Mouse (Mus musculus) midbrain, embryonic 15.5 days (tissue): Measurements from ENCODE around the gene Nfya. TPM values are rescaled to one million over a fixed set of nuclear protein-coding genes. Genes with fewer than 3 reads are reported as not detected.

Experiments used
- ATAC-seq: fragments of 200-750 bp; cut with Nextera tagmentation; replicated peaks from 2 replicates; pipeline ENCODE4 v1.8.0; 2017; ENCODE audit warnings: moderate TSS enrichment
- H3K27ac ChIP-seq: fragments of 300-500 bp; sonication (generic); 2 replicates; pipeline ENCODE4 v1.5.1; 2015; ENCODE audit warnings: mild to moderate bottlenecking, inconsistent platforms
- H3K27me3 ChIP-seq: fragments of 300-500 bp; sonication (generic); replicated peaks from 2 replicates; pipeline ENCODE4 v1.6.1; 2015; ENCODE audit warnings: inconsistent platforms
- H3K36me3 ChIP-seq: fragments of 300-500 bp; sonication (generic); replicated peaks from 2 replicates; pipeline ENCODE4 v1.6.1; 2015; ENCODE audit warnings: inconsistent platforms
- H3K4me1 ChIP-seq: fragments of 300-500 bp; sonication (generic); 2 replicates; pipeline ENCODE4 v1.6.1; 2015; ENCODE audit warnings: inconsistent platforms
- H3K4me2 ChIP-seq: fragments of 300-500 bp; sonication (generic); 2 replicates; pipeline ENCODE4 v1.6.1; 2015; ENCODE audit warnings: inconsistent platforms, mild to moderate bottlenecking, moderate library complexity
- H3K4me3 ChIP-seq: fragments of 300-500 bp; sonication (generic); 2 replicates; pipeline ENCODE4 v1.5.1; 2015; ENCODE audit warnings: mild to moderate bottlenecking, inconsistent platforms
- H3K9ac ChIP-seq: fragments of 300-500 bp; sonication (generic); 2 replicates; pipeline ENCODE4 v1.6.1; 2015; ENCODE audit warnings: mild to moderate bottlenecking, inconsistent platforms
- H3K9me3 ChIP-seq: fragments of 300-500 bp; sonication (generic); 2 replicates; pipeline ENCODE4 v1.6.1; 2016; ENCODE audit warnings: inconsistent platforms
- WGBS: fragments of 180-500 bp; shearing (Covaris S2); methylation state at CpG from one replicate; pipeline ENCODE4 v1.1.7; 2015; ENCODE audit warnings: mixed read lengths; 5-methylcytosine and 5-hydroxymethylcytosine counted together
- polyA plus RNA-seq: library from polyadenylated mRNA; unstranded; fragments of >200 nt; fragmentation: Nextera tagmentation; extraction: Ambion mirVana; gene quantifications from 2 replicates; pipeline ENCODE4 v1.2.1, GENCODE M21; 2015

Nfya gene
- 12.2 and 12.3 TPM in 2 replicates for polyA plus RNA-seq

- peak within 1 kb of the TSS; percentile 77 for H3K4me2 ChIP-seq
- no peaks in the 10 kb centered on the region for H3K27me3 ChIP-seq
- H3K4me1 ChIP-seq = peaks cover 34% of the 10 kb centered on the region
- peak within 1 kb of the TSS; percentile 99 for H3K27ac ChIP-seq
- no peaks in the 10 kb centered on the region for H3K36me3 ChIP-seq
- H3K4me3 ChIP-seq = peak within 1 kb of the TSS; percentile 84
- H3K9me3 ChIP-seq = no peaks in the 10 kb centered on the region
- ATAC-seq = peak; percentile 97
- peak within 1 kb of the TSS; percentile 97 for H3K9ac ChIP-seq
- under 1% methylated on average over 84 of the region's 84 CpGs for WGBS
Observed at GRCm38 (mm10) chr17:48409380-48410298, at the start of gene Nfya, which contains the start of gene Oard1. Nfya (minus strand) TSS chr17:48409906. Oard1 (plus strand) TSS chr17:48410014.

DNA sequence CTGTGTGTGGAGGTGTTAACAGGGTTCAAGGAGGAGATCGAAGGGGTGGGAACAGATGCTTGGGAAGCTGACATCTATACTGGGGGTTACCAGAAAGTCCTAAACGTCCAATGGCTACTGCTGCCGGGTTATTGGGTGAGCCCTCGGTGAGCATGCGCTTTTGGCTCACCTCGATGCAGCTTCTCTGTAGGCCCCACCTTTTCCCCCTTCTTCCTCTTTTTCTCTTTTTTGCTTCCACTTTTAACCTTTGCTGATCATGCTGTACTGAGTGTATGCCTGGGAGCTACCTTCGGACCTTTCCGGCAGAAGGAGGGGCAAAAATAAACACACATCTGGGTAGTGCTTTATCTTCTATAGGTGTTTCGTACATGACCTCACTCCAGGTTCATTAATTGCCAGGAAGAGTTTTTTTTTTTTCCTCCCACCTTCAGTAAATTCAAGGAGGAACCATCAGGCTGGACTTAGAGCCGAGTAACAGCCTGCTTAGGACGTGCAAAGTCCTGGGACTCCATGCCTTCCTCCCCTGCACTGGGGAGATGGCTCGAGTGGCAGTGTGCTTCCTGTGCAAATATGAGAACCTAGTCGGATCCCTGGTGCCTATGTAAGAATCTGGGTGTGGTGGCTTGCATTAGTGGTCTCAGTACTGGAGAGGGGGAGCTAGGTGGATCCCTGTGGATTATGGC is 48.4 kb upstream of the Nfya start:
- no peak overlapping the region for H3K27ac ChIP-seq
- no peaks in the 10 kb centered on the region for H3K27me3 ChIP-seq
- H3K4me3 ChIP-seq = no peak overlapping the region
- H3K9me3 ChIP-seq = no peaks in the 10 kb centered on the region
- no peak for ATAC-seq
- WGBS = 89% methylated on average over 13 of the region's 13 CpGs
- H3K9ac ChIP-seq = no peak overlapping the region
- no peaks in the 10 kb centered on the region for H3K36me3 ChIP-seq
- H3K4me1 ChIP-seq = no peaks in the 10 kb centered on the region
- no peak overlapping the region for H3K4me2 ChIP-seq

DNA sequence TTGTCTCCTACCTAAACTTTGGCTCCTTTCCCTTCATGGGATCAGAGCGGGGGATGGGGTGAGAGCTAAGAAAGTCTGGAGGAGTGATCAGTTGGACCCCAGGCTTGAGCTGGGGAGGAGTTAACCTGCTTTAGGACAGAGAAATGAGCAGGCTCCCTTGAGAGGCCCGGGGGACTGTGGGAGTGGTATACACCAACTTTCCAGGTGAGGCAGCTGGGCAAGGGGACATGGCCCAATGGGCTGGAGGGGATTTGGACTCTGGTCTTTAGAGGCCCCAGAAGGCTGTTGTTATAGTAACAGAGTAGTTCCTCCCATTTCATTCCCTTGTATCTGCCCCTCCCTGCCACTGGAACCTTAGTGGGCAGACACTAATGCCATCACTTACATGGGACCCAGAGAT is 46.2 kb upstream of the Nfya start:
- Histone ChIP-seq H3K4me2 (no peak overlapping the region), H3K27me3 (no peaks in the 10 kb centered on the region), H3K9ac (no peak overlapping the region), H3K4me1 (peaks cover 4% of the 10 kb centered on the region; the same call in 1 of the 2 replicates), H3K4me3 (no peak overlapping the region), H3K27ac (no peak overlapping the region), H3K9me3 (no peaks in the 10 kb centered on the region), H3K36me3 (no peaks in the 10 kb centered on the region)
- no peak for ATAC-seq
- WGBS = 100% methylated on average over 2 of the region's 2 CpGs

- Histone ChIP-seq H3K4me2 (no peak within 1 kb of the TSS), H3K9ac (no peak within 1 kb of the TSS), H3K36me3 (no peaks in the 10 kb centered on the region), H3K4me3 (no peak within 1 kb of the TSS), H3K27me3 (no peaks in the 10 kb centered on the region), H3K4me1 (peaks cover 4% of the 10 kb centered on the region; the same call in 1 of the 2 replicates), H3K9me3 (no peaks in the 10 kb centered on the region), H3K27ac (no peak within 1 kb of the TSS)
- 60% methylated on average over 11 of the region's 11 CpGs for WGBS
- no peak for ATAC-seq
Observed at GRCm38 (mm10) chr17:48454688-48455087, 45.0 kb upstream of the Nfya start, which contains the start of gene Unc5cl. Unc5cl (plus strand) TSS chr17:48454901.

- Histone ChIP-seq H3K4me2 (no peak overlapping the region), H3K27me3 (no peaks in the 10 kb centered on the region), H3K27ac (no peak overlapping the region), H3K4me3 (no peak overlapping the region), H3K9me3 (no peaks in the 10 kb centered on the region), H3K4me1 (peaks cover 4% of the 10 kb centered on the region; the same call in 1 of the 2 replicates), H3K36me3 (no peaks in the 10 kb centered on the region), H3K9ac (no peak overlapping the region)
- ATAC-seq = no peak
- 59% methylated on average over 7 of the region's 7 CpGs for WGBS
Observed at GRCm38 (mm10) chr17:48454190-48454589, 44.5 kb upstream of the Nfya start.

DNA sequence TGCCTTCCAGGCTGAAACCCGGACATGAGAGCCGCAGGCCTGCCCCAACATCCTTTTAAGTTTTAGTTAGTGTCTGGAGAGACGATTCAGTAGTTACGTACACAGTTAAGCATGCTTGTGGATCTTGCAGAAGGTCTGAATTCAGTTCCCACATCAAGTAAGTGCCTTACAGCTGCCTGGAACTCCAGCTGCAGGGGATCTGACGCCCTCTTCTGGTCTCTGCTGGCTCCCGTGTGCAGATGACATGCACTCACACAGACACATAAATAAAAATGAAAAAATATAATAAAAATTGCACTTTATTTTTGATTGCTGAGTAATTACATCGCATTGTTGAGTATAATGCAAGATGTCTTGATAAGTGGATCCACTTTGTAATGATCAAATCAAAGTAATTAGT is 43.8 kb upstream of the Nfya start:
- Histone ChIP-seq H3K4me2 (no peak overlapping the region), H3K36me3 (no peaks in the 10 kb centered on the region), H3K4me1 (peaks cover 4% of the 10 kb centered on the region; the same call in 1 of the 2 replicates), H3K9me3 (no peaks in the 10 kb centered on the region), H3K4me3 (no peak overlapping the region), H3K27me3 (no peaks in the 10 kb centered on the region), H3K27ac (no peak overlapping the region), H3K9ac (no peak overlapping the region)
- WGBS = 76% methylated on average over 7 of the region's 7 CpGs
- no peak for ATAC-seq

- H3K4me2 ChIP-seq = no peak overlapping the region
- H3K9ac ChIP-seq = no peak overlapping the region
- H3K4me3 ChIP-seq = no peak overlapping the region
- peaks cover 4% of the 10 kb centered on the region; the same call in 1 of the 2 replicates for H3K4me1 ChIP-seq
- no peak overlapping the region for H3K27ac ChIP-seq
- no peaks in the 10 kb centered on the region for H3K27me3 ChIP-seq
- no peaks in the 10 kb centered on the region for H3K9me3 ChIP-seq
- 70% methylated on average over 9 of the region's 9 CpGs for WGBS
- H3K36me3 ChIP-seq = no peaks in the 10 kb centered on the region
- 0 out of 2 replicates have a peak, but pooled peaks have one; percentile 27 for ATAC-seq
Observed at GRCm38 (mm10) chr17:48451753-48452444, 42.2 kb upstream of the Nfya start.

DNA sequence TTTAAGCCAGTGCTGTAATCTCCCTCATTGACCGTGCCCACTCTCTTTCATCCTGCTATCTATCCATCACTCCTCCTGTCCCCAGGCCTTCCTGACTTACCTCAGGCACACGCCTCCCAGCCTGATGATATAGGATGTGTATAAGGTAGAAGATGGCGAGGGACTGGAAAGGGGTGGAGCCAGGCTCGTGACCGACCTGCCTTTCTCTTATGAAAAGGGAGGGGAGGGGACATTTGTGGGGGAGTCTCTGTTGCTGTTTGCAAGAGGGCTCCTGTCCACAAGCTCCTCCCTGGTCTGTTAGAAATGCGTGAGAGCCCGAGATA is 41.6 kb upstream of the Nfya start, which contains the start of gene Tspo2:
Gene Tspo2 (minus strand): TSS at position 170 of the 323 bp plus-strand sequence.
- peak; percentile 33; the same call in 1 of the 2 replicates for ATAC-seq
- Histone ChIP-seq H3K4me1 (peaks cover 4% of the 10 kb centered on the region; the same call in 1 of the 2 replicates), H3K4me2 (no peak within 1 kb of the TSS), H3K27ac (no peak within 1 kb of the TSS), H3K36me3 (no peaks in the 10 kb centered on the region), H3K9ac (no peak within 1 kb of the TSS), H3K9me3 (no peaks in the 10 kb centered on the region), H3K27me3 (no peaks in the 10 kb centered on the region), H3K4me3 (no peak within 1 kb of the TSS)
- 73% methylated on average over 7 of the region's 7 CpGs for WGBS

- Histone ChIP-seq H3K9ac (no peak overlapping the region), H3K27me3 (no peaks in the 10 kb centered on the region), H3K4me3 (no peak overlapping the region), H3K4me2 (no peak overlapping the region), H3K36me3 (no peaks in the 10 kb centered on the region), H3K9me3 (no peaks in the 10 kb centered on the region), H3K27ac (no peak overlapping the region), H3K4me1 (peaks cover 4% of the 10 kb centered on the region; the same call in 1 of the 2 replicates)
- WGBS = 68% methylated on average over 13 of the region's 13 CpGs
- no peak for ATAC-seq
Observed at GRCm38 (mm10) chr17:48450666-48451352, 41.1 kb upstream of the Nfya start.

DNA sequence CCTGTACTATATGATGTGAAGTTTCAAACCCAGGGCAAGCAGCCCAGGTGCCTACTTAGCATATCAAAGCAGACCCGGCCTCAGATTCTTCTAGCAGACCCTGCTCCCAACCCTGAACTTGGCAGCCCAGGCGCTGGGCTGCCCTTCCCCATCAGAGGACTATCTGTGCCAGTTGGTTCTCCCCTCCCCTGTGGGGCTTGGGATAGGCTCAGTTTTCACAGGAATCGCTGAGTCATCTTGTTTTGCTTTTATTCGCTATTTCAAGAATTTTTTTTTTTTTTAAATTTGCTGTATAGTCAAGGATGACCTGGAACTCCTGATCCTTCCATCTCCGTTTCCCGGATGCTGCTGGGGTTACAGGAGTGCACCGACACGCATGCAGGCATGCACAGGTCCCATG is 38.0 kb upstream of the Nfya start:
- Histone ChIP-seq H3K9ac (no peak overlapping the region), H3K9me3 (no peaks in the 10 kb centered on the region), H3K4me2 (no peak overlapping the region), H3K4me3 (no peak overlapping the region), H3K27me3 (no peaks in the 10 kb centered on the region), H3K27ac (no peak overlapping the region), H3K36me3 (no peaks in the 10 kb centered on the region), H3K4me1 (peaks cover 4% of the 10 kb centered on the region; the same call in 1 of the 2 replicates)
- ATAC-seq = no peak
- WGBS = 77% methylated on average over 8 of the region's 8 CpGs

DNA sequence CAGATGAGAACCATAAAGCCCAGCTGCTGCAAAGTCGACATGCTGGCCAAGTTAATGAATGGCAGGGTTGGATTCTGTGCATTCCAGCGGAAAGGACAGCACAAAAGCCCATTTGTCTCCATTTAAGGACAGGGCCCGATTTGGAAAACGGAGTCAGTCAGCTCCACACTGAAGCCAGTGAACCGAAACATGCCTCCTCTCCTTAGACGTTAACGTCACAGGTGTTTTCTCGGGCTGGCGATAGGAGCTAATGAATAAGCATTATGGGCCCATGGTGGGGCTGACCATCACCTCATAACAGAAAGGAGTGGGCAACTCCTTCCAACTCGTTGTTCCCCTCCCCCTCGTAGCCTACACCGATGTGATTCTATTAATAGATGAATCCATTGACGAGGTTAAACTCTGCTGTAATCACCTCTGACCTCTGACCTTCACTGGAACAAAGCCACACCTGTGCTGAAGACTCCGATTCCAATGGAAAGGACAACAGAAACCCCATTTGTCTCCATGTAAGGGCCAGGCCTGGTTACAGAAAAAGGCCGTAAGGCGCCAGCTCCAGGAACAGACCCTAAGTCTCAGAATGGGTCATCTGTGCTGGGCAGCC is 33.9 kb upstream of the Nfya start:
- no peaks in the 10 kb centered on the region for H3K36me3 ChIP-seq
- H3K27ac ChIP-seq = no peak overlapping the region
- no peaks in the 10 kb centered on the region for H3K9me3 ChIP-seq
- H3K4me1 ChIP-seq = no peaks in the 10 kb centered on the region
- H3K9ac ChIP-seq = no peak overlapping the region
- WGBS = 64% methylated on average over 16 of the region's 16 CpGs
- ATAC-seq = no peak
- H3K27me3 ChIP-seq = no peaks in the 10 kb centered on the region
- no peak overlapping the region for H3K4me2 ChIP-seq
- H3K4me3 ChIP-seq = no peak overlapping the region
